Mouse (Mus musculus): ENCODE data around the gene Olfr1265.
A peak's percentile ranks its signal among the peaks of the same experiment; 100 is the strongest.

Olfr1265 gene

DNA sequence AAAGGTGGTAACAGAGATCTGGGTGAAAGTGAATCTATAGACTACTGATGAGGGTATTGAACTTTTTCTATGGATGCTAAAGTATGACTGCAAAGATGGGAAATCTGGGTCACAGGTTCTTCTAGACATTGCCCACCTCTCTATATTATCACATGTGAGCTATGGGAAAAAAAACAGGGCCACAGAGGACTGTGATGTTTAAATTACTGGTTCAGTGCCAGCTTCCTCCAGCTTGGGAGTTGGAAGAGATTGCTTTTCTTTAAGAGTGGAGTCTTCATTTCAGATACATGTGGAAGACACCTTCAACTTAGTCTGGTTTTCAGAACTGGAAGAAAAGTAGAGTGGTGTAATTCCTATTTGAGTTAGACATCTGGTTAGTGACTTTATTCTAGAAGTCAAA lies at the start of gene Olfr1265:
Gene Olfr1265 (plus strand): TSS at position 301 of the 400 bp plus-strand sequence.
- no peak for ATAC-seq (ENCODE audit: low TSS enrichment)

DNA sequence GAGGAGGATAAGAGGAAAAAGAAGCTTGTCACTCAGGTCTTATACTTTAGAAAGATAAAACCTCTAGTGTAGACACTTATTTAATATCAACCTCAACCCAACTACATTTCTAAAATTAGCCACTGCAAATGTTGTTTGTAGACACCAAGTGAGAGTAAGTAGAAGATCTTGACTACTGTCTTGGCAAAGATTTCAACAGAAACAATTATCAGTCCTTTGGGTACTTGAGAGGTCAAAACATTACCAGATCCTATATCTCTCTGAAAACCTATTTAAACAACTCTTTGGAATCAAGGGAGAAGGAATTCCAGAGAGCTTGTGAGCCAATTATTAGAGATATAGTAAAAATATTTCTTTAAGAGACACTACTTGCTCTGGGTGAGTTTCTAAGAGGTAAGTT lies 44.2 kb upstream of the Olfr1265 start, which contains the start of gene Olfr1261:
Gene Olfr1261 (plus strand): TSS at position 301 of the 400 bp plus-strand sequence.
- ATAC-seq (ENCODE audit: low TSS enrichment) = no peak

DNA sequence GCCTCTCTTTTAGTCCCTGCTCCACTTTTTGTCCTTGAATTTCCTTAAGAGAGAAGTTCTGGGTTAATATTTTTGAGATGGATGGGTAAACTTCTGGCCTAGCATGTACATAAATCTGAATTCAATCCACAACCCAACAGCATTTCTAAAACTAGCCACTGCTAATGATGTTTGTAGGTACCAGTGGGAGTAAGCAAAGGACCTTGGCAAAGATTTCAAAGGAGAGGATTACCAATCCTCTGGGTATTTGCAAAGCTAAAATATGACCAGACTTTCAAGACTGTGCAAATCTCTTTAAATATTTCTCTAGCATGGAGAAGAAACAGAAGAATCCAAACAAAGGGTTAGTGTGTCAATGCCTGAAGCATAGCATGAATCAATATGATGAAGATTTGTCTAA lies 35.3 kb upstream of the Olfr1265 start, which contains the start of gene Olfr1262:
Gene Olfr1262 (plus strand): TSS at position 301 of the 400 bp plus-strand sequence.
- no peak for ATAC-seq (ENCODE audit: low TSS enrichment)

DNA sequence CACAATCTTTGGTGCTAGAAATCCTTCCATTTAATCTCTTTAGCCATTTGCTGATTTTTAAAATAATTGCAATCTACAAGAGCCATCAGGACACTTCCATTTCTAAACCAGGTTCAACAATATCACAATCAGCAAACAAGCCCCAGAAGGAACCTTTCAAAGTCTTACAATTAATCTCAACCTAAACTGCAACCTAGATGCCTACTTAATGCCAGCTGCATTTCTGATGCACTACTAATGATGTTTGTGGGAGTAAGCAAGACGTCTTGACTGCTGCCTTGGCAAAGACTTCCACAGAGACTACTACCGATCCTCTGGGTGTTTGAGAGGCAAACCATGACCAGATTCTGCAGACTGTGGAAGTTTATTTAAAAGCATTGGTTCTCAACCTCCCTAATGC lies 23.3 kb upstream of the Olfr1265 start, which contains the start of gene Olfr1263:
Gene Olfr1263 (plus strand): TSS at position 301 of the 400 bp plus-strand sequence.
- ATAC-seq (ENCODE audit: low TSS enrichment) = no peak

DNA sequence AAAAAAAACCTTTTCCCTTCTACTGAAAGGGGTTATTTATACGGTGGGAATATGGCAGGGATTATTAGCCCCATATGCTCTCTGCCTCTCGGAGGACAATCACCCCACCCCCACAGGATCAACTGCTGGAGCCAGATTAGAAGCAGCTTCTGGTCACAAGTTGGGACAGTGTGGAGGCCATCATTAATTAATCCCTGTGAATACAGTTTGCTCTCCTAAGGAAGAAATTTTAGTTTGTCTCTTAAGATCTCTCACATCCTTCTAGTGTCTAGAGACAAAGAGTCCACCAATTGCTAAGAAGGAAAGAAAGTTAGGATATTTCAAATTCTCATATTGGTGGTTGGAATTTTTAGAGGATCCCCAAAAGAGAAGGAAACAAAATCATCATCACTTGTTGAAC lies 9.7 kb upstream of the Olfr1265 start, which contains the start of gene Olfr1264:
Gene Olfr1264 (minus strand): TSS at position 101 of the 400 bp plus-strand sequence.
- no peak for ATAC-seq (ENCODE audit: low TSS enrichment)

DNA sequence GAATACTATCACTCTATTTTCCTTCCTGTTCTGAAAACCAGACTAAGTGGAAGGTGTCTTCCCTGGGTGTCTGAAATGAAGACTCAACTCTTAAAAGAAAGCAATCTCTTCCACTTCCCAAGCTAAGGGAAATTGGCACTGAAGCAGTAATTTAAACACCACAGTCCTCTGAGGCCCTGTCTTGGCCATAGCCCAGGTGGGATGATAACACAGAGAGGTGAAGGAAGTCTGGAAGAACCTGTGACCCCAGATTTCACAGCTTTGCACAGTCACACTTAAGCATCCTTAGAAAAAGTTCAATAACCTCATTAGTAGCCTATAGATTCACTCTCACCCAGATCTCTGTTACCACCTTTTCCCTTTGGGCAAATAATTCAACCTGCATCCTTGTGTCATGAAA lies 28.4 kb downstream of the Olfr1265 start, which contains the start of gene Olfr140:
Gene Olfr140 (minus strand): TSS at position 101 of the 400 bp plus-strand sequence.
- ATAC-seq (ENCODE audit: low TSS enrichment) = no peak

DNA sequence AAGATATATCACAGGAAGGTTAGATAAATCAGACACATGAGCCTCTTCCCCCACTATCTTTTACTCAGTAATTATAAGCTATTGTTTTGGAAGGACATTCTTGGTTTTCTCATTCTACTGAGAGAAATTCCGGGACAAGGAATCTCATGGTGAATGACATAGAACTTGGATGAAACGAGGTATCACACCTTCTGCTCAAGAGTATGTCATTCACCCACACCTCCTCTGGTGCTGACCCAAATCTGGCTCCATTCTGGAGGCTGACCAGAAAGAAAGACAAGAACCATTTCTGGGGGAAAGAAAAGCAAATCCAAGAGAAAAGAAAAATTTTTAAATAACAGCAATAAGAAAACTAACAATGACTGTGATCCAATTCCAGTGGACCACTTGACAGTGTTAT lies 34.9 kb downstream of the Olfr1265 start:
- ATAC-seq (ENCODE audit: low TSS enrichment) = peak; percentile 88
